Mouse (Mus musculus) midbrain, embryonic 15.5 days (tissue): ENCODE measurements at regions not wholly inside any gene's neighbourhood (a gene's known extent, or its start where the extent isn't known, plus 50 kb on each side); places are given as distances from the start of the nearest gene placed in this dataset.

Experiments used
- ATAC-seq: fragments of 200-750 bp; cut with Nextera tagmentation; replicated peaks from 2 replicates; pipeline ENCODE4 v1.8.0; 2017; ENCODE audit warnings: moderate TSS enrichment
- H3K27ac ChIP-seq: fragments of 300-500 bp; sonication (generic); 2 replicates; pipeline ENCODE4 v1.5.1; 2015; ENCODE audit warnings: mild to moderate bottlenecking, inconsistent platforms
- H3K27me3 ChIP-seq: fragments of 300-500 bp; sonication (generic); replicated peaks from 2 replicates; pipeline ENCODE4 v1.6.1; 2015; ENCODE audit warnings: inconsistent platforms
- H3K36me3 ChIP-seq: fragments of 300-500 bp; sonication (generic); replicated peaks from 2 replicates; pipeline ENCODE4 v1.6.1; 2015; ENCODE audit warnings: inconsistent platforms
- H3K4me1 ChIP-seq: fragments of 300-500 bp; sonication (generic); 2 replicates; pipeline ENCODE4 v1.6.1; 2015; ENCODE audit warnings: inconsistent platforms
- H3K4me2 ChIP-seq: fragments of 300-500 bp; sonication (generic); 2 replicates; pipeline ENCODE4 v1.6.1; 2015; ENCODE audit warnings: inconsistent platforms, mild to moderate bottlenecking, moderate library complexity
- H3K4me3 ChIP-seq: fragments of 300-500 bp; sonication (generic); 2 replicates; pipeline ENCODE4 v1.5.1; 2015; ENCODE audit warnings: mild to moderate bottlenecking, inconsistent platforms
- H3K9ac ChIP-seq: fragments of 300-500 bp; sonication (generic); 2 replicates; pipeline ENCODE4 v1.6.1; 2015; ENCODE audit warnings: mild to moderate bottlenecking, inconsistent platforms
- H3K9me3 ChIP-seq: fragments of 300-500 bp; sonication (generic); 2 replicates; pipeline ENCODE4 v1.6.1; 2016; ENCODE audit warnings: inconsistent platforms
- WGBS: fragments of 180-500 bp; shearing (Covaris S2); methylation state at CpG from one replicate; pipeline ENCODE4 v1.1.7; 2015; ENCODE audit warnings: mixed read lengths; 5-methylcytosine and 5-hydroxymethylcytosine counted together

- Histone ChIP-seq H3K27me3 (no peaks in the 10 kb centered on the region), H3K36me3 (no peaks in the 10 kb centered on the region), H3K4me1 (no peaks in the 10 kb centered on the region), H3K4me2 (no peak overlapping the region), H3K9ac (no peak overlapping the region), H3K9me3 (no peaks in the 10 kb centered on the region), H3K27ac (no peak overlapping the region), H3K4me3 (no peak overlapping the region)
- ATAC-seq, result no peak
These were observed 783.9 kb downstream of the Stpg2 start for GRCm38 (mm10) chr3:139989380-139989779.

- no peak for ATAC-seq
- no peak overlapping the region for H3K9ac ChIP-seq
- no peaks in the 10 kb centered on the region for H3K27me3 ChIP-seq
- H3K4me3 ChIP-seq, result no peak overlapping the region
- 89% methylated on average over 2 of the region's 2 CpGs for WGBS
- no peaks in the 10 kb centered on the region for H3K9me3 ChIP-seq
- H3K4me2 ChIP-seq, result no peak overlapping the region
- no peak overlapping the region for H3K27ac ChIP-seq
- no peaks in the 10 kb centered on the region for H3K4me1 ChIP-seq
- no peaks in the 10 kb centered on the region for H3K36me3 ChIP-seq
These were observed 807.0 kb downstream of the Stpg2 start for GRCm38 (mm10) chr3:140012522-140012921.

GRCm38 (mm10) chr3:140034101-140034500, 828.6 kb downstream of the Stpg2 start:
- H3K4me3 ChIP-seq, result no peak overlapping the region
- no peak overlapping the region for H3K27ac ChIP-seq
- WGBS, result 95% methylated on average over 3 of the region's 3 CpGs
- no peaks in the 10 kb centered on the region for H3K27me3 ChIP-seq
- ATAC-seq, result no peak
- H3K4me1 ChIP-seq, result no peaks in the 10 kb centered on the region
- H3K4me2 ChIP-seq, result no peak overlapping the region
- H3K9me3 ChIP-seq, result no peaks in the 10 kb centered on the region
- no peaks in the 10 kb centered on the region for H3K36me3 ChIP-seq
- no peak overlapping the region for H3K9ac ChIP-seq

GRCm38 (mm10) chr3:140035142-140035541, 829.6 kb downstream of the Stpg2 start:
- Histone ChIP-seq H3K9ac (no peak overlapping the region), H3K4me1 (no peaks in the 10 kb centered on the region), H3K4me2 (no peak overlapping the region), H3K27me3 (no peaks in the 10 kb centered on the region), H3K4me3 (no peak overlapping the region), H3K9me3 (no peaks in the 10 kb centered on the region), H3K36me3 (no peaks in the 10 kb centered on the region), H3K27ac (no peak overlapping the region)
- no peak for ATAC-seq
- WGBS, result 21% methylated on average over 2 of the region's 2 CpGs

GRCm38 (mm10) chr3:140044898-140045297, 839.4 kb downstream of the Stpg2 start:
- Histone ChIP-seq H3K27me3 (no peaks in the 10 kb centered on the region), H3K27ac (no peak overlapping the region), H3K9ac (no peak overlapping the region), H3K4me3 (no peak overlapping the region), H3K4me2 (no peak overlapping the region), H3K9me3 (no peaks in the 10 kb centered on the region), H3K4me1 (no peaks in the 10 kb centered on the region), H3K36me3 (no peaks in the 10 kb centered on the region)
- ATAC-seq, result no peak

- Histone ChIP-seq H3K4me3 (no peak overlapping the region), H3K4me2 (no peak overlapping the region), H3K36me3 (no peaks in the 10 kb centered on the region), H3K9ac (no peak overlapping the region), H3K9me3 (no peaks in the 10 kb centered on the region), H3K4me1 (no peaks in the 10 kb centered on the region), H3K27ac (no peak overlapping the region), H3K27me3 (no peaks in the 10 kb centered on the region)
- no peak for ATAC-seq
- 70% methylated on average over 1 of the region's 1 CpGs for WGBS
These were observed 849.1 kb downstream of the Stpg2 start for GRCm38 (mm10) chr3:140054634-140055033.

- no peak overlapping the region for H3K4me3 ChIP-seq
- no peak overlapping the region for H3K9ac ChIP-seq
- no peaks in the 10 kb centered on the region for H3K36me3 ChIP-seq
- 85% methylated on average over 3 of the region's 3 CpGs for WGBS
- H3K4me2 ChIP-seq, result no peak overlapping the region
- H3K4me1 ChIP-seq, result no peaks in the 10 kb centered on the region
- no peak for ATAC-seq
- H3K27me3 ChIP-seq, result no peaks in the 10 kb centered on the region
- no peaks in the 10 kb centered on the region for H3K9me3 ChIP-seq
- H3K27ac ChIP-seq, result no peak overlapping the region
These were observed 852.6 kb downstream of the Stpg2 start for GRCm38 (mm10) chr3:140057962-140058631.

GRCm38 (mm10) chr3:140059102-140059501, 853.6 kb downstream of the Stpg2 start:
- H3K9me3 ChIP-seq, result no peaks in the 10 kb centered on the region
- no peaks in the 10 kb centered on the region for H3K4me1 ChIP-seq
- H3K4me3 ChIP-seq, result no peak overlapping the region
- no peaks in the 10 kb centered on the region for H3K36me3 ChIP-seq
- no peak overlapping the region for H3K9ac ChIP-seq
- 85% methylated on average over 3 of the region's 3 CpGs for WGBS
- ATAC-seq, result no peak
- H3K4me2 ChIP-seq, result no peak overlapping the region
- no peaks in the 10 kb centered on the region for H3K27me3 ChIP-seq
- no peak overlapping the region for H3K27ac ChIP-seq

GRCm38 (mm10) chr3:140059522-140060110, 854.1 kb downstream of the Stpg2 start:
- no peak overlapping the region for H3K27ac ChIP-seq
- WGBS, result 83% methylated on average over 4 of the region's 4 CpGs
- no peaks in the 10 kb centered on the region for H3K27me3 ChIP-seq
- no peaks in the 10 kb centered on the region for H3K9me3 ChIP-seq
- H3K4me1 ChIP-seq, result no peaks in the 10 kb centered on the region
- no peaks in the 10 kb centered on the region for H3K36me3 ChIP-seq
- ATAC-seq, result no peak
- no peak overlapping the region for H3K9ac ChIP-seq
- no peak overlapping the region for H3K4me2 ChIP-seq
- no peak overlapping the region for H3K4me3 ChIP-seq

GRCm38 (mm10) chr3:140061769-140062381, 856.4 kb downstream of the Stpg2 start:
- Histone ChIP-seq H3K27ac (no peak overlapping the region), H3K4me3 (no peak overlapping the region), H3K27me3 (no peaks in the 10 kb centered on the region), H3K4me2 (no peak overlapping the region), H3K9me3 (no peaks in the 10 kb centered on the region), H3K4me1 (no peaks in the 10 kb centered on the region), H3K36me3 (no peaks in the 10 kb centered on the region), H3K9ac (no peak overlapping the region)
- no peak for ATAC-seq
- 92% methylated on average over 10 of the region's 10 CpGs for WGBS

- Histone ChIP-seq H3K27me3 (no peaks in the 10 kb centered on the region), H3K4me1 (no peaks in the 10 kb centered on the region), H3K9me3 (no peaks in the 10 kb centered on the region), H3K9ac (no peak overlapping the region), H3K36me3 (no peaks in the 10 kb centered on the region), H3K4me2 (no peak overlapping the region), H3K4me3 (no peak overlapping the region), H3K27ac (no peak overlapping the region)
- no peak for ATAC-seq
- 88% methylated on average over 5 of the region's 5 CpGs for WGBS
These were observed 857.4 kb downstream of the Stpg2 start for GRCm38 (mm10) chr3:140062880-140063279.

- Histone ChIP-seq H3K4me2 (no peak overlapping the region), H3K27ac (no peak overlapping the region), H3K9ac (no peak overlapping the region), H3K36me3 (no peaks in the 10 kb centered on the region), H3K9me3 (no peaks in the 10 kb centered on the region), H3K27me3 (no peaks in the 10 kb centered on the region), H3K4me3 (no peak overlapping the region), H3K4me1 (no peaks in the 10 kb centered on the region)
- whole genome bisulfite sequencing, result 94% methylated on average over 3 of the region's 3 CpGs
- ATAC-seq, result no peak
These were observed 878.8 kb downstream of the Stpg2 start for GRCm38 (mm10) chr3:140084333-140084732.

GRCm38 (mm10) chr3:140085385-140085784, 879.9 kb downstream of the Stpg2 start:
- Histone ChIP-seq H3K4me1 (no peaks in the 10 kb centered on the region), H3K4me2 (no peak overlapping the region), H3K27me3 (no peaks in the 10 kb centered on the region), H3K36me3 (no peaks in the 10 kb centered on the region), H3K4me3 (no peak overlapping the region), H3K9me3 (no peaks in the 10 kb centered on the region), H3K9ac (no peak overlapping the region), H3K27ac (no peak overlapping the region)
- ATAC-seq, result no peak
- 93% methylated on average over 3 of the region's 3 CpGs for WGBS
